Mouse (Mus musculus): ENCODE measurements around the gene Prss50. TPM values are rescaled to one million over a fixed set of nuclear protein-coding genes. Genes with fewer than 3 reads are reported as not detected.
"Not testable (repeated sequence)": the region's sequence is repeated elsewhere in the genome, so short reads cannot be mapped to it uniquely, and the experiment has no call there.

Prss50 gene
- polyA plus RNA-seq (2021) = 0.13 TPM

DNA sequence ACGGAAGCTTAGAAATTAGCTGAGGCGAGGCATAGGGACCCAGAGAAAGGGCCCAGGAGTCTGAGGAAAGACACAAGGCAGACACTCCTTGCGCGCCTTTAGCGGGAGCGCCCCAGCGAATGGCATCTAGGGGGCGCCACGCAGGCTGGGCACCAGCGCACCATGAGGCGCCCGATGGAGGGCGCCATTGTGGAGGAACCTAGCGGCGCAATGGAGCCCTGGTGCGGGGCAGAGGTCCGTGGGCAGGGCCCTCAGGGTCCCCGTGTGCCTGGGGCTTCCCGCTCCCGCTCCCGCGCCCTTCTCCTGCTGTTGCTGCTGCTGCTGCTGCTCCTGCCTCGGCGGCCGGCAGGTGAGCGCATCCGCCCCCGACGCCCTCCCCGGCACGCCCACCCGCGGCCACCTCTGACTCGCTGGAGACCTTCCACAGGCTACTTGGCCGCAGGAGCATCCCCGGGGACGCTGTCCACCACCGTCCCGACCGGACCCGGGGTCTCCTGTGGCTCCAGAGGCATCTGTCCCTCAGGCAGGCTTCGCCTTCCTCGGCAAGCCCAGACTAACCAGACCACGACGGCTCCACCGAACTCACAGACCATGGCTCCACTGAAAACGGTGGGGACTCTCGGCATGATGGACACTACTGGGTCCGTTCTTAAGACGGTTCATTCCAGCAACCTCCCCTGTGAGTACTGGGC is at the start of gene Prss50:
Gene Prss50, plus strand, starts transcription at position 187 of the 692 bp plus-strand sequence.
- CTCF ChIA-PET = no interaction called here
- H3K27me3 ChIP-seq = no peaks in the 10 kb centered on the region
- ATAC-seq (no peak), DNase-seq (ENCODE audit: low read depth, low spot score) (no peak)
- POLR2A ChIA-PET = interaction anchor here (0.6 kb wide), 1 partner anchor 74 kb away, joined by 11 read pairs; no protein-coding TSS in a partner anchor
- no peak for TF ChIP-seq CTCF (IDR thresholded peaks at IDR 0.05)
- in situ Hi-C loops (cut with MboI; ENCODE audit: low pct_unique_long_range_greater_than_20kb) = no loop called here

DNA sequence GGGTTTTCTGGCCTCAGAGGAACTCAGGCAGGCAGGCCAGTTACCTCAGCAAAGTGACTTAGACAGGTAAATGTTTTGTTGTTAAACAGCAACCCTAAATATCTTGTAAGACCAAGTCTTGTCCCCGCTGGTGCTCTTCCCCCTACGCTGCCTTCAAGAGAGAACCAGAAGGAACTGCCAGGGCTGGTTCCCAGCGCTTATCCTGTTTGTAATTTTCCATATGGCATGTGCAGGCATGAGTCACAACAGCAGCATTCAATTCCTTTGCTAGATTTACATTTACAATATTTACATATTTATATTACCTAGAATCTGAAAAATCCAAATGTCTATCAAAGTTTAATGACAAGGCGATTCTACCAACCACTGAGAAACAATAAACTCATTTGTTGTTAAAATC is 47.7 kb upstream of the Prss50 start:
- H3K27me3 ChIP-seq = no peaks in the 10 kb centered on the region
- ChIA-PET POLR2A (no interaction called here), CTCF (no interaction called here)
- ATAC-seq (no peak), DNase-seq (ENCODE audit: low read depth, low spot score) (no peak)
- in situ Hi-C loops (cut with MboI; ENCODE audit: low pct_unique_long_range_greater_than_20kb) = no loop called here
- no peak for TF ChIP-seq CTCF (IDR thresholded peaks at IDR 0.05)

DNA sequence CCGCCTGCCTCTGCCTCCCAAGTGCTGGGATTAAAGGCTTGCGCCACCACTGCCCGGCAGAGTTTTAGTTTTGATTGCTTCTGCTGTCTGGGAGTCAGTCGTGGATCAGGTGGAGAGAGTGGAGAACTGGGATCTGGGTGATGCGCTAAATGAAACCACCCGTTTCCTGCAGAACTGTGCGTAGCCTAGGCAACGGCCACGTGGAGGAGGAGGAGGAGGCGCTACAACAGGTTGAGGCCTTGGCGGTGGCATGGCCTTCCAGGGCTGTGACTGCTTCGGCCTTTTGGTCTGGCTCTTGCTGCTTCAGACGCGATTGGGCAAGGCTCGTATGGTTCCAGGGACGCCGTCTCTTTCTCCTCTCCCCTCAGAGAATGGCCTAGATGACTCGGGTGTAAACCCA is 44.0 kb upstream of the Prss50 start, which contains the start of gene Prss44:
Gene Prss44, plus strand, starts transcription at position 206 of the 400 bp plus-strand sequence.
- in situ Hi-C loops (cut with MboI; ENCODE audit: low pct_unique_long_range_greater_than_20kb) = no loop called here
- no peaks in the 10 kb centered on the region for H3K27me3 ChIP-seq
- no peak for ATAC-seq
- ChIA-PET CTCF (no interaction called here), POLR2A (no interaction called here)
- no peak for TF ChIP-seq CTCF (IDR thresholded peaks at IDR 0.05)
- DNase-seq (ENCODE audit: low read depth, low spot score) = no peak

DNA sequence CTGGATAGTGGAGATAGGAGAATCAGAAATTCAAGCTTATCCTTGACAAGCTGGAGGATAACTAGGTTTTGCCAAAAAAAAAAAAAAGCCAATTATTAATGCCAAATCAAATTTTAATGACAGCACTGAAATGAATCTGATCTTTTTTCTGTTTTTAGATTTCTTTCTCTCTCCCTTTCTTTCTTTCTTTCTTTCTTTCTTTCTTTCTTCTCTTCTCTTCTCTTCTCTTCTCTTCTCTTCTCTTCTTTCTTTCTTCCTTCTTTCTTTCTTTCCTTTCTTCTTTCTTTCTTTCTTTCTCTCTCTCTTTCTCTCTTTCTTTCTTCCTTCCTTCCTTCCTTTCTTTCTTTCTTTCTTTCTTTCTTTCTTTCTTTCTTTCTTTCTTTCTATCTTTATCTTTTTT is 37.2 kb upstream of the Prss50 start:
- ATAC-seq; H3K27me3 ChIP-seq; DNase-seq (ENCODE audit: low read depth, low spot score); CTCF ChIA-PET; in situ Hi-C loops (cut with MboI; ENCODE audit: low pct_unique_long_range_greater_than_20kb): not testable (repeated sequence)
- POLR2A ChIA-PET = interaction anchor here (0.6 kb wide), 1 partner anchor 469 kb away, joined by 3 read pairs; no protein-coding TSS in a partner anchor

DNA sequence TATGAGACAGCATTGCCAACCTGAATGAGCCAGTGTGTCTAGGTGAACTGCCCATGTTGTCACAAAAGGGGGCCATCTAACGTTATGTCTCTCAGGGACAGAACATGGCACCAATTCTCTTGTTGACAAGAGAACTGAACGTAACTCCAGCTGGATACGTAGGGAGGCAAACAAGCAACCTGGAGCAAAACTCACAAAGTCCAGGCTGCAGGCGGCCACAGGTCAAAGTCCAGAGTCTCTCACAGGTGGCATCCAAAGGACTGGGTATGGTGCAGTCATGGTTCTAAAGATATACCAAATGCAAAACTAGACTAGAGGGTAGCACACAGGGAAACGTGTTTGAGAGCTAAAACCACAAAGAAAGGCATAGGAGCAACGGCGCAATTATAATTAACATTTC is 36.3 kb upstream of the Prss50 start:
- CTCF ChIA-PET = interaction anchor here (1.1 kb wide), 1 partner anchor 20 kb away, joined by 3 read pairs; no protein-coding TSS in a partner anchor
- H3K27me3 ChIP-seq = no peaks in the 10 kb centered on the region
- DNase-seq (ENCODE audit: low read depth, low spot score) = no peak
- in situ Hi-C loops (cut with MboI; ENCODE audit: low pct_unique_long_range_greater_than_20kb) = no loop called here
- TF ChIP-seq CTCF (IDR thresholded peaks at IDR 0.05) = no peak
- ATAC-seq = no peak
- POLR2A ChIA-PET = no interaction called here

DNA sequence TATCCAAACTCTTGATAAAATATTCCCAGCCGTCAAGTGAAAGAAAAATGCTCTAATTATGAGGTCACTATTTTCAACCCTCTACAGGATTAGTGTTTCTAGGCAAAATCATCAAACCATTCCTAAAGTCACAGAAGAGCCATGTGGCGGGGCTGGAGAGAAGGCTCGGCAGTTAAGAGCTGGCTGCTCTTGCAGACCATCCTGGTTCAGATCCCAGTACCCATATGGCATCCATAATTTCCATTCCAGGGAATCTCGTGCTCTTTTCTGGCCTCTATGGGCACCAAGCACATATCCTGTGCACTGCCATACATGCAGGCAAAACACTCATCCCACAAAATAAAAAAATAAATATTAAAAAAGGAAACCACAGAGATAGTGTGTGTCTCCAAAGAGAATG is 32.3 kb upstream of the Prss50 start:
- ChIA-PET POLR2A (no interaction called here), CTCF (no interaction called here)
- no peak for TF ChIP-seq CTCF (IDR thresholded peaks at IDR 0.05)
- no peak for DNase-seq (ENCODE audit: low read depth, low spot score)
- H3K27me3 ChIP-seq = no peaks in the 10 kb centered on the region
- no peak for ATAC-seq
- in situ Hi-C loops (cut with MboI; ENCODE audit: low pct_unique_long_range_greater_than_20kb) = no loop called here

DNA sequence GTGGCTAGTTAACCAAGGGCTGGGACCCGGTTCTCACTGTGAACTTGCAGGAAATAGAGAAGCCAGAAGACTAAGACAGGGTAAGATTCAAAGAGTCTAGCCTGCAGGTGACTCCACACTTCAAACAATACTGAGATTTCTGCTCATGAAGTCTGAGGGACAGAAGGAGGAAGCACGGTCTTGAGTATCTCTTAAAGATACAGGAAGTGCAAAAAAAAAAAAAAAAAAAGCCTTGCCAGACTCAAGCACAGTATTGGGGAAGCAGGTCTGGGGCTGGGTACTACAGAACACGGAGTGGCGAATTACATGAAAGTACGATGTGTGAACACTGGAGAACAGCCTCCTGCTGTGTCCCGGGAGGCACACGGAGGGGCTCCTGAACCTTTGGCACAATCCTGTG is 31.9 kb upstream of the Prss50 start:
- ChIA-PET POLR2A (no interaction called here), CTCF (no interaction called here)
- no peak for TF ChIP-seq CTCF (IDR thresholded peaks at IDR 0.05)
- in situ Hi-C loops (cut with MboI; ENCODE audit: low pct_unique_long_range_greater_than_20kb) = no loop called here
- DNase-seq (ENCODE audit: low read depth, low spot score) (no peak), ATAC-seq (no peak)
- no peaks in the 10 kb centered on the region for H3K27me3 ChIP-seq

DNA sequence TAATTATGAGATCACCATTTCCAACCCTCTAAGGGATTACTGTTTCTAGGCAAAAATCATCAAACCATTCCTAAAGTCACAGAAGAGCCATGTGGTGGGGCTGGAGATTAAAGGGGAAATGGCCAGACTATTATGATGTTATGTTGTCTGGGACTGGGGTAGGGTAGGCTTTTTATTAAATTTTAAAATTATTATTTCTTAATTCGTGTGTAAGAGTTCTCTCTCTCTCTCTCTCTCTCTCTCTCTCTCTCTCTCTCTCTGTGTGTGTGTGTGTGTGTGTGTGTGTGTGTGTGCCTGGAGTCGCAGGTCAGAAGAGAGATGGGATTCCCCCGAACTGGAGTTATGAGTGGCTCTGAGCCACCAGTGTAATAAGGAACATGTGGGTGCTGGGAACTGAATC is 31.4 kb upstream of the Prss50 start, which contains the start of gene Prss43:
Gene Prss43, plus strand, starts transcription at position 301 of the 400 bp plus-strand sequence.
- H3K27me3 ChIP-seq = no peaks in the 10 kb centered on the region
- DNase-seq (ENCODE audit: low read depth, low spot score) (no peak), ATAC-seq (no peak)
- no peak for TF ChIP-seq CTCF (IDR thresholded peaks at IDR 0.05)
- CTCF ChIA-PET = no interaction called here
- in situ Hi-C loops (cut with MboI; ENCODE audit: low pct_unique_long_range_greater_than_20kb) = no loop called here
- POLR2A ChIA-PET = no interaction called here

DNA sequence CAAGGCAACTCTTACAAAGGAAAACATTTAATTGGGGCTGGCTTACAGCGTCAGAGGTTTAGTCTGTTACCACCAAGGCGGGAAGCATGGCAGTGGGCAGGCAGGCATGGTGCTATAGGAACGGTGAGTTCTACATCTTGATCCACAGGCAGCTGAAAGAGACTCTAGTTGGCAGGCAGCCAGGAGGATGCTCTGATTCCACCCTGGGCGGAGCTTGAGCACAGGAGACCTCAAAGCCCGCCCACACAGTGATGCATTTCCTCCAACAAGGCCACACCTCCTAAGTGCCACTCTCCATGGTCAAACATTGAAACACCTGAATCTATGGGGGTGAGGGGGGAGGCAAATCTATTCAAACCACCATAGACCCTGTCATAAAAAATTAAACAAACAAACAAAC is 24.7 kb upstream of the Prss50 start:
- DNase-seq (ENCODE audit: low read depth, low spot score) = no peak
- no peak for TF ChIP-seq CTCF (IDR thresholded peaks at IDR 0.05)
- POLR2A ChIA-PET = no interaction called here
- in situ Hi-C loops (cut with MboI; ENCODE audit: low pct_unique_long_range_greater_than_20kb) = no loop called here
- H3K27me3 ChIP-seq = no peaks in the 10 kb centered on the region
- ATAC-seq = no peak
- CTCF ChIA-PET = no interaction called here

DNA sequence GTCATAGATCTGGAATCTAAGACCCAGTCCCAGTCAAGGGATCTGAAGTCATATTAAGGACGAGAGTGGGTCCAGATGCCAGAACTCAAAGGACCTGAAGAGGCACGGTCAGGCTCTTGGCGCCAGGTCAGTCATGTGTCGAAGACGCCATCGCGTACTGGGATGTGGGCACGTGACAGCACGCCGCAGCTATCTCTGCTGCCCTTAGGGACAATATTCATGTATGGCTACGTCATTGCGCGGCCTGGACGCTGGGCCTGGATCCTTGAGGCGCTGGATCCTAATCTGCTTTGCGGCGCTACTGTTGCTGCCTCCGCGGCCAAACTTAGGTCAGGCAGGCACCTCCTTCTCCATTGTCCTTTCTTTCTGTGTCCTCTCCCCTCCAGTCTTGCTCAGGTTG is 23.4 kb upstream of the Prss50 start, which contains the start of gene Prss45:
Gene Prss45, plus strand, starts transcription at position 178 of the 400 bp plus-strand sequence.
- DNase-seq (ENCODE audit: low read depth, low spot score) (no peak), ATAC-seq (no peak)
- H3K27me3 ChIP-seq = no peaks in the 10 kb centered on the region
- ChIA-PET POLR2A (no interaction called here), CTCF (no interaction called here)
- in situ Hi-C loops (cut with MboI; ENCODE audit: low pct_unique_long_range_greater_than_20kb) = no loop called here
- no peak for TF ChIP-seq CTCF (IDR thresholded peaks at IDR 0.05)

DNA sequence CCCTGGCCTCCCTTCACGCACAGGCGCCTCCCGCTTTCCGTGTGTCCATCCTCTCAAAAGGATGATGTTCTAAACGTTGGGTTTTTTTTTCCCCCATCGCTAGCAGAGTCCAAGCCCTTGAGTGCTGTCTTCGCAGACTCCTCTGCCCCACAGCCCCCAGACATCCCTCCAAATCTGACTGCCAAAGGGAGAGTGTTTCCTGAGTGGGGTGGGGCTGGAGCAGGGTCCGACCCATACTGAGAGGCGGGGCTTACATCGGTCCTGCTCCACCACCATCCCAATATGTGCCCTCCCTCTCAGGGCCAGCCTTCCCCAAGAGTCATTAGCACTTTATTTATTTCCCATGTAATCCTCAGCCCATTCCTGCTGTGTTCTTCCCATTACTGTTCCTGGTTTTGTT is 22.8 kb upstream of the Prss50 start:
- in situ Hi-C loops (cut with MboI; ENCODE audit: low pct_unique_long_range_greater_than_20kb) = no loop called here
- ATAC-seq = no peak
- H3K27me3 ChIP-seq = no peaks in the 10 kb centered on the region
- POLR2A ChIA-PET = no interaction called here
- TF ChIP-seq CTCF (IDR thresholded peaks at IDR 0.05) = no peak
- CTCF ChIA-PET = no interaction called here
- no peak for DNase-seq (ENCODE audit: low read depth, low spot score)

DNA sequence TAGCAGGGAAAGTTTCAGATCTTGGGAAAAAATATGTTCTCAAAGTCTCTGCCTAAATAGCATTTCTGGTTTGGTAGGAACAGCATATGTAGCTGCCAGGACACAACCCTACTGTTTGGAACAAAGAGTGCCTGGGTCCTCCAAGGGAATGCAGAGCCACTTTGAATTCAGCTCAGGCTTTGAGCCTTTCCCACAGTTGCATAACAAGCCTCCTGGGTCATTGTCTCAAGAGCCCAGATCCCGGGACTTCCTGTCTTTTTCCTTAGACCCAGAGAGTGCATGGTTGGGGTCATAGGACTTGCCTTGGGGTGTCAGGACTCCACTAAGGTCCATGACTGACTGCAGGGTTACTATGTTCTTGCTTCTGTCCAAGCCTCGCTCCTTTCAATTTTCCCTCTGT is 21.7 kb upstream of the Prss50 start:
- CTCF ChIA-PET = interaction anchor here (1.4 kb wide), 1 partner anchor 13 kb away, joined by 3 read pairs; no protein-coding TSS in a partner anchor
- no peaks in the 10 kb centered on the region for H3K27me3 ChIP-seq
- POLR2A ChIA-PET = interaction anchor here (0.7 kb wide), 1 partner anchor 222 kb away, joined by 3 read pairs; no protein-coding TSS in a partner anchor
- in situ Hi-C loops (cut with MboI; ENCODE audit: low pct_unique_long_range_greater_than_20kb) = no loop called here
- TF ChIP-seq CTCF (IDR thresholded peaks at IDR 0.05) = no peak
- ATAC-seq (no peak), DNase-seq (ENCODE audit: low read depth, low spot score) (no peak)

All from Patski (cell line).